Mouse (Mus musculus): ENCODE results near the gene Myl6b.
"Not testable (repeated sequence)": the region's sequence is repeated elsewhere in the genome, so short reads cannot be mapped to it uniquely, and the experiment has no call there.

The Myl6b gene

GRCm38 (mm10) chr10:128518833-128519232 is 20.3 kb upstream of the Myl6b start:
- no peak for DNase-seq (ENCODE audit: low spot score in 2 of 2)

GRCm38 (mm10) chr10:128516677-128517076 is 18.2 kb upstream of the Myl6b start:
- DNase-seq (ENCODE audit: low spot score in 2 of 2) = no peak

- no peak for DNase-seq (ENCODE audit: low spot score in 2 of 2)
Measured at GRCm38 (mm10) chr10:128516029-128516428, 17.5 kb upstream of the Myl6b start.

GRCm38 (mm10) chr10:128515044-128515443 is 16.6 kb upstream of the Myl6b start:
- DNase-seq (ENCODE audit: low spot score in 2 of 2) = no peak

GRCm38 (mm10) chr10:128511761-128512160 is 13.3 kb upstream of the Myl6b start:
- DNase-seq (ENCODE audit: low spot score in 2 of 2) = no peak

GRCm38 (mm10) chr10:128511189-128511588 is 12.7 kb upstream of the Myl6b start:
- no peak for DNase-seq (ENCODE audit: low spot score in 2 of 2)

- no peak for DNase-seq (ENCODE audit: low spot score in 2 of 2)
Measured at GRCm38 (mm10) chr10:128510301-128510700, 11.8 kb upstream of the Myl6b start.

GRCm38 (mm10) chr10:128509831-128510230 is 11.3 kb upstream of the Myl6b start:
- DNase-seq (ENCODE audit: low spot score in 2 of 2) = no peak

- DNase-seq (ENCODE audit: low spot score in 2 of 2) = no peak
Measured at GRCm38 (mm10) chr10:128509203-128509602, 10.7 kb upstream of the Myl6b start.

GRCm38 (mm10) chr10:128508260-128508659 is 9.8 kb upstream of the Myl6b start:
- DNase-seq (ENCODE audit: low spot score in 2 of 2) = no peak

- no peak for DNase-seq (ENCODE audit: low spot score in 2 of 2)
Measured at GRCm38 (mm10) chr10:128505974-128506373, 7.5 kb upstream of the Myl6b start.

GRCm38 (mm10) chr10:128505371-128505667 is 6.8 kb upstream of the Myl6b start:
- not testable (repeated sequence) for DNase-seq (ENCODE audit: low spot score in 2 of 2)

GRCm38 (mm10) chr10:128504641-128505370 is 6.3 kb upstream of the Myl6b start:
- no peak for DNase-seq (ENCODE audit: low spot score in 2 of 2)

GRCm38 (mm10) chr10:128504012-128504411 is 5.5 kb upstream of the Myl6b start:
- DNase-seq (ENCODE audit: low spot score in 2 of 2) = no peak

- DNase-seq (ENCODE audit: low spot score in 2 of 2) = no peak
Measured at GRCm38 (mm10) chr10:128503532-128503931, 5.0 kb upstream of the Myl6b start.

- no peak for DNase-seq (ENCODE audit: low spot score in 2 of 2)
Measured at GRCm38 (mm10) chr10:128502341-128502740, 3.9 kb upstream of the Myl6b start.

- peak; percentile 56 to 57 for DNase-seq (ENCODE audit: low spot score in 2 of 2)
Measured at GRCm38 (mm10) chr10:128499116-128499671, 709 bp upstream of the Myl6b start.

- DNase-seq (ENCODE audit: low spot score in 2 of 2) = no peak
Measured at GRCm38 (mm10) chr10:128497134-128497737, 1.2 kb downstream of the Myl6b start.

- DNase-seq (ENCODE audit: low spot score in 2 of 2) = no peak
Measured at GRCm38 (mm10) chr10:128496509-128497077, 1.9 kb downstream of the Myl6b start.

- DNase-seq (ENCODE audit: low spot score in 2 of 2) = no peak
Measured at GRCm38 (mm10) chr10:128495903-128496302, 2.6 kb downstream of the Myl6b start.

GRCm38 (mm10) chr10:128495270-128495669 is 3.2 kb downstream of the Myl6b start:
- DNase-seq (ENCODE audit: low spot score in 2 of 2) = no peak

GRCm38 (mm10) chr10:128494667-128495245 is 3.7 kb downstream of the Myl6b start:
- DNase-seq (ENCODE audit: low spot score in 2 of 2) = no peak
